In genomic region chr6:52601117-52601516, GRCm38 (mm10) we compare ENCODE assay signal across 8 mouse cellular contexts. TPM values are rescaled to one million over a fixed set of nuclear protein-coding genes. Genes with fewer than 3 reads are reported as not detected.
DNase-seq lines count a peak whose midpoint lies in the region; ATAC-seq and TF ChIP-seq lines count a peak whose summit lies in the region.

No protein-coding gene starts in this region.

- DNase-seq in gastrocnemius, adult 2 months, result peak; percentile 60
- no peak for DNase-seq in gastrocnemius, postnatal 25 days
- DNase-seq in spleen, postnatal 36 days (ENCODE audit: low spot score in 2 of 2), result peak; percentile 13 to 26
- DNase-seq in spleen, adult 12 weeks (ENCODE audit: low spot score), result no peak
- peak; percentile 73 for DNase-seq in embryo, embryonic 11 days
- DNase-seq in kidney, postnatal 36 days, result peak; percentile 59 to 79
- DNase-seq in naive thymus-derived CD4-positive, alpha-beta T cell, adult 2 months (ENCODE audit: low read depth), result peak; percentile 47

- intact Hi-C loops in gastrocnemius, adult 2 months (cut with DNase I), result loop anchor here (5.0 kb wide), 1 partner anchor 294 kb away; no protein-coding TSS in a partner anchor

- TF ChIP-seq CTCF in gastrocnemius, adult 2 months (IDR thresholded peaks at IDR 0.05), result peak; percentile 79

- no peak overlapping the region for H3K27ac ChIP-seq in gastrocnemius, adult 2 months

- no peak for ATAC-seq in erythroid progenitor cell, adult 5-6 weeks (replicated peaks; ENCODE audit: low FRiP score, poor library complexity, severe bottlenecking)

- no peak overlapping the region for H3K4me3 ChIP-seq in gastrocnemius, adult 2 months

RNA-seq across cellular contexts. Expression of gene Hibadh, which starts 39.1 kb away (rescaled TPM):
- 100 to 1,000 TPM; 105 to 137 TPM for total RNA-seq in gastrocnemius, adult 2 months (2021)
- total RNA-seq in gastrocnemius, postnatal 25 days (2021), result 100 to 1,000 TPM; 107 to 108 TPM
- 16.9 and 26.4 TPM in 2 replicates for total RNA-seq in erythroid progenitor cell, adult 5-6 weeks (2015; ENCODE audit: low replicate concordance)
- 10.7 and 11.7 TPM in 2 replicates for total RNA-seq in erythroid progenitor cell, adult 5-6 weeks (2017; ENCODE audit: low replicate concordance)

Comparison
In these comparisons a context has a peak if more than half of its experiments do, and no peak if none do; other contexts are left out.
1. DNase-seq: peak in gastrocnemius, adult 2 months (single experiment), spleen, postnatal 36 days (2 of 2), embryo, embryonic 11 days (single experiment), kidney, postnatal 36 days (2 of 2) and naive thymus-derived CD4-positive, alpha-beta T cell, adult 2 months (single experiment); none in gastrocnemius, postnatal 25 days (single experiment) and spleen, adult 12 weeks (single experiment).